Mouse (Mus musculus): ENCODE measurements at regions not wholly inside any gene's neighbourhood (a gene's known extent, or its start where the extent isn't known, plus 50 kb on each side); places are given as distances from the start of the nearest gene placed in this dataset.

- no peak overlapping the region for H3K4me2 ChIP-seq (replicated peaks; ENCODE audit: low read depth, low read length)
- H3K9me3 ChIP-seq (ENCODE audit: low read length) = no peaks in the 10 kb centered on the region
- 28% methylated on average over 6 of the region's 6 CpGs for WGBS
- no peak overlapping the region for H3K4me3 ChIP-seq (ENCODE audit: low read depth, low read length)
- no peak overlapping the region for H3K27ac ChIP-seq (ENCODE audit: low read length)
- ATAC-seq (peak; percentile 72), DNase-seq (ENCODE audit: low spot score) (peak; percentile 22)
- H3K36me3 ChIP-seq (ENCODE audit: insufficient read depth, low read length) = no peaks in the 10 kb centered on the region
- TF ChIP-seq EP300 (IDR thresholded peaks at IDR 0.05) (no peak), CTCF (IDR thresholded peaks at IDR 0.05) (no peak)
- no peak overlapping the region for H3K9ac ChIP-seq (replicated peaks; ENCODE audit: low read depth)
- no peaks in the 10 kb centered on the region for H3K4me1 ChIP-seq (ENCODE audit: insufficient read depth, low read depth, low read length)
- H3K27me3 ChIP-seq (replicated peaks; ENCODE audit: insufficient read depth, low read length) = no peaks in the 10 kb centered on the region
Measured at GRCm38 (mm10) chr14:76787601-76788000, 230.9 kb upstream of the Serp2 start.

GRCm38 (mm10) chr14:76786214-76786613 lies 229.5 kb upstream of the Serp2 start:
- 79% methylated on average over 4 of the region's 4 CpGs for WGBS
- Histone ChIP-seq H3K9ac (replicated peaks; ENCODE audit: low read depth) (no peak overlapping the region), H3K4me3 (ENCODE audit: low read depth, low read length) (no peak overlapping the region), H3K4me2 (replicated peaks; ENCODE audit: low read depth, low read length) (no peak overlapping the region), H3K27ac (ENCODE audit: low read length) (no peak overlapping the region), H3K9me3 (ENCODE audit: low read length) (no peaks in the 10 kb centered on the region), H3K36me3 (ENCODE audit: insufficient read depth, low read length) (no peaks in the 10 kb centered on the region), H3K27me3 (replicated peaks; ENCODE audit: insufficient read depth, low read length) (no peaks in the 10 kb centered on the region), H3K4me1 (ENCODE audit: insufficient read depth, low read depth, low read length) (no peaks in the 10 kb centered on the region)
- DNase-seq (ENCODE audit: low spot score) (no peak), ATAC-seq (no peak)
- no peak for TF ChIP-seq EP300 (IDR thresholded peaks at IDR 0.05)
- TF ChIP-seq CTCF (IDR thresholded peaks at IDR 0.05) = no peak

DNA sequence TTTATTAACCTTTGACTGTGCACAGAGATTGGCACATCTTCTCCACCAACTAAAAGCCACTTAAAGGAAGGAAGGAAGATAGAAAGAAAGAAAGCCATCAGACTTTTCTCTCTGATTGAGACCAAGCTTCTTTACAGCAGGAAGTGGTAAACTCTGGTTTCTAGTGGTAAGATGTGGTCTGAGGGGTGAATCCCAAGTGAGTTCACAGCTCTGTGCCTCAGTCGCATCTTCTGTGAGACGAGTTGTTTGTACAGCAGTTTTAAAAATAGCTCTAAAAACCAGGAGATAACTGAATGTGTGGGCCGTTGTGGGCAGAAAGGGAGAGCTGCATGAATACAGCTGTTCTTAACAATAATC lies 224.8 kb upstream of the Serp2 start:
- H3K4me1 ChIP-seq (ENCODE audit: insufficient read depth, low read depth, low read length) = no peaks in the 10 kb centered on the region
- DNase-seq (ENCODE audit: low spot score) = no peak
- H3K27ac ChIP-seq (ENCODE audit: low read length) = no peak overlapping the region
- H3K36me3 ChIP-seq (ENCODE audit: insufficient read depth, low read length) = no peaks in the 10 kb centered on the region
- H3K27me3 ChIP-seq (replicated peaks; ENCODE audit: insufficient read depth, low read length) = no peaks in the 10 kb centered on the region
- no peak overlapping the region for H3K9ac ChIP-seq (replicated peaks; ENCODE audit: low read depth)
- no peaks in the 10 kb centered on the region for H3K9me3 ChIP-seq (ENCODE audit: low read length)
- TF ChIP-seq EP300 (IDR thresholded peaks at IDR 0.05) (no peak), CTCF (IDR thresholded peaks at IDR 0.05) (no peak)
- no peak overlapping the region for H3K4me2 ChIP-seq (replicated peaks; ENCODE audit: low read depth, low read length)
- WGBS = 40% methylated on average over 3 of the region's 3 CpGs
- ATAC-seq = no peak
- H3K4me3 ChIP-seq (ENCODE audit: low read depth, low read length) = no peak overlapping the region

GRCm38 (mm10) chr14:76780572-76781523 lies 224.2 kb upstream of the Serp2 start:
- Histone ChIP-seq H3K27me3 (replicated peaks; ENCODE audit: insufficient read depth, low read length) (no peaks in the 10 kb centered on the region), H3K36me3 (ENCODE audit: insufficient read depth, low read length) (no peaks in the 10 kb centered on the region), H3K9me3 (ENCODE audit: low read length) (no peaks in the 10 kb centered on the region), H3K27ac (ENCODE audit: low read length) (no peak overlapping the region), H3K9ac (replicated peaks; ENCODE audit: low read depth) (no peak overlapping the region), H3K4me2 (replicated peaks; ENCODE audit: low read depth, low read length) (no peak overlapping the region), H3K4me1 (ENCODE audit: insufficient read depth, low read depth, low read length) (no peaks in the 10 kb centered on the region), H3K4me3 (ENCODE audit: low read depth, low read length) (no peak overlapping the region)
- 58% methylated on average over 14 of the region's 14 CpGs for WGBS
- ATAC-seq = peak; percentile 60
- DNase-seq (ENCODE audit: low spot score) = peak; percentile 73
- TF ChIP-seq CTCF (IDR thresholded peaks at IDR 0.05) (no peak), EP300 (IDR thresholded peaks at IDR 0.05) (no peak)

DNA sequence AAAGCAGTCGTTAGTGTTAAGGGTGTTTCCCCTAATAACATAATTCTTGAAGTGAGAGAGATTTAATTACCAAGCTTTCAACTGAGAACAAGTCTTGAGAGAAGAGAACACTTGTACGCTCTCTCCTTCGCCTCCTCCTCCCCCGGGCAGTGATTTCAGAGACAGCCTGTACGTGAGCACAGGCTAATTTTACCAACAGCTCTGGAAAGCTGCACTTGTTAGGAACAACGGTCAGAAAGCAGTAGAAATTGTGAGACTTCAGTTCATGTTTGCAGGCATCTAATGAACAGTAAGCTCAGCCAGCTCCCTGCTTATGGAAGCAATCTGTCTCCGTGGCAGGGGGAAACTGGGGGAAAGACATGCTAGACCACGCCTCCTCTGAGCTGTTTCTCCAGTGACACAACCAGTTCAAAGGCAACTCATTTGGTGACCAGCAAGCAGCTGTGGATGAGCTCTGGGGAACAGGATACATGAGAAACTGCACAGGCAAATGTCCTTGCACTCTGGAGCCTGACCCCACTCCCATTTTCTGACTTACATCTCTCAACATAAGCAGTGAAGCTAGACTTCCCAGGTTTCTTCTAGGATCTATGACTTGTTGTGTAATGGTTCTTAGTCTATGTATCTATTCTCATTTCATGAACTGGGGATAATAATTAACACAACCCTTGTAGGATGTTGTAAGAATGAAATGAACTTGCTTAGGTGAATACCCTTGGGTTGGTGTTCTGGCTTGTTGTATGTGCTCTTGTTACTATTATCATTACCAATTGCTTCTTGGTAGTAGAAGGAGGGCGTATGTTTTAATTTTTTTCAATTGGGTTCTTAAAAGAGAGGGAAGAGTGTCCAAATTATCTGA lies 222.1 kb upstream of the Serp2 start:
- no peak for TF ChIP-seq EP300 (IDR thresholded peaks at IDR 0.05)
- TF ChIP-seq CTCF (IDR thresholded peaks at IDR 0.05) = no peak
- H3K4me3 ChIP-seq (ENCODE audit: low read depth, low read length) = no peak overlapping the region
- 37% methylated on average over 9 of the region's 9 CpGs for WGBS
- no peaks in the 10 kb centered on the region for H3K27me3 ChIP-seq (replicated peaks; ENCODE audit: insufficient read depth, low read length)
- no peaks in the 10 kb centered on the region for H3K9me3 ChIP-seq (ENCODE audit: low read length)
- no peak overlapping the region; the same call in 1 of the 2 replicates for H3K4me2 ChIP-seq (replicated peaks; ENCODE audit: low read depth, low read length)
- peak overlapping the region; percentile 32; the same call in 1 of the 2 replicates for H3K27ac ChIP-seq (ENCODE audit: low read length)
- no peak overlapping the region for H3K9ac ChIP-seq (replicated peaks; ENCODE audit: low read depth)
- peak; percentile 65 for ATAC-seq
- no peaks in the 10 kb centered on the region for H3K36me3 ChIP-seq (ENCODE audit: insufficient read depth, low read length)
- H3K4me1 ChIP-seq (ENCODE audit: insufficient read depth, low read depth, low read length) = no peaks in the 10 kb centered on the region
- DNase-seq (ENCODE audit: low spot score) = peak; percentile 77

DNA sequence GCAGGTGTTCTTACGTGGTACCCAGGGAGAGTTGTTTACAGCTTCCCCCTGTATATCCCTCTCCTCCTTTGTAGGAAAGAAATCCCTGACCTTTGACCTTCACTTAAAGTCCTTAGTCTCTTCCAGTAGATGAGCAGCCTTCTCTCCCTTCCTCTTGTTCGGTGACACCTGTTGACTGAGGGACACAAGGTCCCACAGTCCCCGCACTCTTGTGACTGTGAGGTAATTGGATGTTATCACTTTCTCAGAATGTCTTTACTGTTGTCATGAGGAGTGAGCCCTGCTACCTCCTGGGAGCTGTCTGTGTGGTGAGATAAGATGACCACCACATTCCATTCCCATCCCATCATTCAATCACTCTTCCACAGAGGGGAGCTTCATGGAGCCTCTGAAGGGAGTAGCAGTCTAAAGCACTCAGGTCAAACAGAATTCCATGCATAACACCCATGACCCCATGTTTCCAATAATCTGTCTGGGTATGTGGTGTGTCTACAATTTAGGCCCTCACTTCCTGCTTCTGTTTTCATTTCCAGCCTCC lies 218.8 kb upstream of the Serp2 start:
- Histone ChIP-seq H3K4me3 (ENCODE audit: low read depth, low read length) (no peak overlapping the region), H3K27me3 (replicated peaks; ENCODE audit: insufficient read depth, low read length) (no peaks in the 10 kb centered on the region), H3K36me3 (ENCODE audit: insufficient read depth, low read length) (no peaks in the 10 kb centered on the region), H3K27ac (ENCODE audit: low read length) (no peak overlapping the region), H3K9me3 (ENCODE audit: low read length) (no peaks in the 10 kb centered on the region), H3K4me2 (replicated peaks; ENCODE audit: low read depth, low read length) (no peak overlapping the region), H3K9ac (replicated peaks; ENCODE audit: low read depth) (no peak overlapping the region), H3K4me1 (ENCODE audit: insufficient read depth, low read depth, low read length) (no peaks in the 10 kb centered on the region)
- ATAC-seq (no peak), DNase-seq (ENCODE audit: low spot score) (no peak)
- 34% methylated on average over 3 of the region's 3 CpGs for WGBS
- TF ChIP-seq CTCF (IDR thresholded peaks at IDR 0.05) (no peak), EP300 (IDR thresholded peaks at IDR 0.05) (no peak)
